Mouse (Mus musculus): ENCODE data around the gene Amy1. TPM values are rescaled to one million over a fixed set of nuclear protein-coding genes. Genes with fewer than 3 reads are reported as not detected.
"Not testable (repeated sequence)": the region's sequence is repeated elsewhere in the genome, so short reads cannot be mapped to it uniquely, and the experiment has no call there.

Gene Amy1
- polyA plus RNA-seq, 1 experiment from 2014 or later, result 17.4 TPM

DNA sequence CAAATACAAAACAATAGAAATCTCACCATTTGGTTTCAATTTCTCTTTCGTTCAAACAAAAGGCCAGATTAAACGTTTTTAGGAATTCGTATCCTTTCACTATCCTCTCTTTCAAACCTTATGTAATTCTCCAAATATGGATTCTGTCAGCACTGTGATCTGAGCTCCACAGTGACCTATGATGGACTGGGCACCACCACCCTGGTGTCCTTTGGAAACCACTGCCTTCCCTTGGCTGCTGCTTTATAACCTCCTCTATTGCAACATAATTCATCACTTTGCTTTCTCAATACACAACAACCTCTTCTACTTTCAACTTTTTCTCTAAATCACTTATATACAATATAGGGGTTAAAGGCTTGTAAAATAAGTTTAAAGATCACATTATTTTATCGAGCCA lies 31.9 kb downstream of the Amy1 start:
- no peak for ATAC-seq
- WGBS, result 81% methylated on average over 4 of the region's 4 CpGs
- H3K4me1 ChIP-seq (replicated peaks; ENCODE audit: control insufficient read depth, insufficient read depth, low read length), result no peaks in the 10 kb centered on the region
- H3K27me3 ChIP-seq (replicated peaks; ENCODE audit: control insufficient read depth, insufficient read depth, low read length), result no peaks in the 10 kb centered on the region
- no peak overlapping the region for H3K9ac ChIP-seq (replicated peaks; ENCODE audit: low read depth, low read length)
- H3K9me3 ChIP-seq (ENCODE audit: control insufficient read depth, low read length), result no peaks in the 10 kb centered on the region
- H3K27ac ChIP-seq (ENCODE audit: low read length), result no peak overlapping the region
- H3K4me2 ChIP-seq (ENCODE audit: low read length), result no peak overlapping the region
- H3K36me3 ChIP-seq (ENCODE audit: control insufficient read depth, insufficient read depth), result no peaks in the 10 kb centered on the region
- no peak overlapping the region for H3K4me3 ChIP-seq (replicated peaks; ENCODE audit: low read length)

DNA sequence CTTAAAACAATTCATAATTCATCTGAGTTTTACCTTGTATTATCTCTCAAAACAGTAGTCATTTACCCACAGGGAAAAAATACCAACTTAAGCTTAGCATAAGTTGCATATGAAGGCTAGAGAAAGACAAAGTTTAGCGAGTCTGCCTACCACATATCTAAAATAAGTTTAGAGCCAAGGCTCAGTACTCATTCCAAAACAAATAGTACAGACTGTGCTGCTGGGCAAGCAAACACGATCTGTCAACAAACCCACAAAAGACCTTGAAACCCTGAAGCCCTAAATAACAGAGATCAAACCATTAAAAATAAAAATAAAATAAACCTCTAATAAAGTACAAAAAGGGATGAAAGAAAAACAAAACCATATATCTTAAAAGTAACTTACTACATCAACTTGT lies 32.4 kb downstream of the Amy1 start:
- H3K27ac ChIP-seq (ENCODE audit: low read length), result no peak overlapping the region
- H3K4me2 ChIP-seq (ENCODE audit: low read length), result no peak overlapping the region
- H3K27me3 ChIP-seq (replicated peaks; ENCODE audit: control insufficient read depth, insufficient read depth, low read length), result no peaks in the 10 kb centered on the region
- no peaks in the 10 kb centered on the region for H3K4me1 ChIP-seq (replicated peaks; ENCODE audit: control insufficient read depth, insufficient read depth, low read length)
- 89% methylated on average over 2 of the region's 2 CpGs for WGBS
- no peaks in the 10 kb centered on the region for H3K9me3 ChIP-seq (ENCODE audit: control insufficient read depth, low read length)
- no peak overlapping the region for H3K4me3 ChIP-seq (replicated peaks; ENCODE audit: low read length)
- no peaks in the 10 kb centered on the region for H3K36me3 ChIP-seq (ENCODE audit: control insufficient read depth, insufficient read depth)
- H3K9ac ChIP-seq (replicated peaks; ENCODE audit: low read depth, low read length), result no peak overlapping the region
- no peak for ATAC-seq

DNA sequence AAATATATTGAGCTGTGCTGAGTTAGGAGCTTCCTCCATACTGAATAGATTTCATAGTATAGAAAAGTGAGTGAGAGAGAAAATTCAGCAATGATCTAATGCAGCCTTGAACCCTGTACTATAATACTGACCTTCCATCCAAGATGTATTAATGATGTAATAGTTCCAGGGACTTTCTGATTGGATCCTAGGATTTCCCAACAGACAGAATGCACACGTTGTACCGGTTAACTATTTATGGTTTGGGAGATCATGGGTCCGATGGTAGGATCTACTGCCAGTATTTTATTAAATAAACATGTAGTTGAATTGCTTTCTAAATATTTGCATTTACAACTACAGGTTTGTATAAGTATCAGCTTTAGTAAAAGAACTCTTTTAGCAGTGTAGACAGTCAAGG lies 34.3 kb downstream of the Amy1 start:
- WGBS, result 87% methylated on average over 3 of the region's 3 CpGs
- H3K27ac ChIP-seq (ENCODE audit: low read length), result no peak overlapping the region
- H3K4me1 ChIP-seq (replicated peaks; ENCODE audit: control insufficient read depth, insufficient read depth, low read length), result no peaks in the 10 kb centered on the region
- no peaks in the 10 kb centered on the region for H3K36me3 ChIP-seq (ENCODE audit: control insufficient read depth, insufficient read depth)
- ATAC-seq, result no peak
- no peak overlapping the region for H3K9ac ChIP-seq (replicated peaks; ENCODE audit: low read depth, low read length)
- no peak overlapping the region for H3K4me2 ChIP-seq (ENCODE audit: low read length)
- no peaks in the 10 kb centered on the region for H3K9me3 ChIP-seq (ENCODE audit: control insufficient read depth, low read length)
- no peaks in the 10 kb centered on the region for H3K27me3 ChIP-seq (replicated peaks; ENCODE audit: control insufficient read depth, insufficient read depth, low read length)
- H3K4me3 ChIP-seq (replicated peaks; ENCODE audit: low read length), result no peak overlapping the region

GRCm38 (mm10) chr3:113539692-113540091 lies 66.8 kb downstream of the Amy1 start:
- ATAC-seq, result no peak
- Histone ChIP-seq H3K27me3 (replicated peaks; ENCODE audit: control insufficient read depth, insufficient read depth, low read length) (no peaks in the 10 kb centered on the region), H3K9me3 (ENCODE audit: control insufficient read depth, low read length) (no peaks in the 10 kb centered on the region), H3K4me3 (replicated peaks; ENCODE audit: low read length) (no peak overlapping the region), H3K9ac (replicated peaks; ENCODE audit: low read depth, low read length) (no peak overlapping the region), H3K4me2 (ENCODE audit: low read length) (no peak overlapping the region), H3K4me1 (replicated peaks; ENCODE audit: control insufficient read depth, insufficient read depth, low read length) (no peaks in the 10 kb centered on the region), H3K27ac (ENCODE audit: low read length) (no peak overlapping the region), H3K36me3 (ENCODE audit: control insufficient read depth, insufficient read depth) (no peaks in the 10 kb centered on the region)

DNA sequence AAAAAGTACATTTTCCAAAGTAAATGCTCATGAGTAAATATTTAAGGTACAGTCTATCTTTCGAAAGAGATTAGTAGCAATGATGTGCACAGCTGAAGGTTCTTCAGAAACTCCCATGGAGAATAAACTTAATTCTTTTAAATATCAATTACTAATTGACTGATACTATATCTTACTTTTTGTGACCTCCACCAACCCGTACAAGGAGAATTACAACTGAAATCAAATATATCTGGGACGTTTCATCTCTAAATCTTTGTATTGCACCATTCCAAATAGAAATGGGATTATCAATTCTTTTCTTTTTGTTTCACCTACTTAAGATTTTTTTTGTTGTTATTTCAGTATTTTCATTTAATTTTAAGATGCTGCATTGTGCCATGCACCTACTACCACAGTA lies 74.2 kb downstream of the Amy1 start, which contains the start of gene Amy2a1:
Gene Amy2a1, minus strand, starts transcription at position 101 of the 400 bp plus-strand sequence.
- H3K9ac ChIP-seq (replicated peaks; ENCODE audit: low read depth, low read length); H3K4me1 ChIP-seq (replicated peaks; ENCODE audit: control insufficient read depth, insufficient read depth, low read length); H3K36me3 ChIP-seq (ENCODE audit: control insufficient read depth, insufficient read depth); H3K4me3 ChIP-seq (replicated peaks; ENCODE audit: low read length); H3K9me3 ChIP-seq (ENCODE audit: control insufficient read depth, low read length); H3K4me2 ChIP-seq (ENCODE audit: low read length); H3K27me3 ChIP-seq (replicated peaks; ENCODE audit: control insufficient read depth, insufficient read depth, low read length); ATAC-seq; H3K27ac ChIP-seq (ENCODE audit: low read length): not testable (repeated sequence)
- 95% methylated on average over 2 of the region's 3 CpGs for WGBS

Other genes starting within 250 kb of the Amy1 start
- not detected in 2 replicates for gene Amy2a1, start 74.3 kb downstream of the Amy1 start, polyA plus RNA-seq (2015; fragmentation: Nextera tagmentation; extraction: Ambion mirVana)
- 49.8 and 55.2 TPM in 2 replicates for gene Rnpc3, start 23.4 kb upstream of the Amy1 start, polyA plus RNA-seq (2015; fragmentation: Nextera tagmentation; extraction: Ambion mirVana)

All from forebrain, embryonic 16.5 days (tissue).